Mouse (Mus musculus) forebrain, embryonic 10.5 days (tissue): ENCODE results near the gene Epha2. TPM values are rescaled to one million over a fixed set of nuclear protein-coding genes. Genes with fewer than 3 reads are reported as not detected.

Source experiments
- DNase-seq: peaks from one replicate; pipeline ENCODE4 v3.0.0-alpha.2; 2017; ENCODE audit warnings: low spot score; ENCODE audit errors: extremely low spot score
- H3K27ac ChIP-seq: fragments of 300-500 bp; sonication (generic); 2 replicates; pipeline ENCODE4 v1.5.1; 2016; ENCODE audit warnings: mild to moderate bottlenecking
- H3K27me3 ChIP-seq: fragments of 300-500 bp; sonication (generic); 2 replicates; pipeline ENCODE4 v1.6.1; 2016; ENCODE audit warnings: mild to moderate bottlenecking; ENCODE audit not compliant: poor library complexity, severe bottlenecking
- H3K36me3 ChIP-seq: fragments of 300-500 bp; sonication (generic); replicated peaks from 2 replicates; pipeline ENCODE4 v1.6.1; 2016; ENCODE audit warnings: mild to moderate bottlenecking, moderate library complexity
- H3K4me1 ChIP-seq: fragments of 300-500 bp; sonication (generic); 2 replicates; pipeline ENCODE4 v1.6.1; 2016
- H3K4me3 ChIP-seq: fragments of 300-500 bp; sonication (generic); 2 replicates; pipeline ENCODE4 v1.5.1; 2016; ENCODE audit warnings: mild to moderate bottlenecking, moderate library complexity
- H3K9me3 ChIP-seq: fragments of 300-500 bp; sonication (generic); 2 replicates; pipeline ENCODE4 v1.6.1; 2016; ENCODE audit warnings: mild to moderate bottlenecking, moderate library complexity
- WGBS: fragments of 180-500 bp; shearing (Covaris S2); methylation state at CpG from one replicate; pipeline ENCODE4 v1.1.7; 2016; 5-methylcytosine and 5-hydroxymethylcytosine counted together
- polyA plus RNA-seq: library from polyadenylated mRNA; unstranded; fragments of >200 nt; fragmentation: Nextera tagmentation; extraction: Ambion mirVana; gene quantifications from 2 replicates; pipeline ENCODE4 v1.2.1, GENCODE M21; 2016

Epha2 gene
- polyA plus RNA-seq, 1 experiment from 2014 or later, result 3.7 TPM

GRCm38 (mm10) chr4:141270201-141270940 lies 30.7 kb upstream of the Epha2 start:
- H3K27ac ChIP-seq, result no peak overlapping the region
- 61% methylated on average over 15 of the region's 15 CpGs for WGBS
- peaks cover 43% of the 10 kb centered on the region for H3K27me3 ChIP-seq
- DNase-seq, result no peak
- H3K36me3 ChIP-seq, result no peaks in the 10 kb centered on the region
- H3K4me3 ChIP-seq, result no peak overlapping the region
- peaks cover 41% of the 10 kb centered on the region for H3K4me1 ChIP-seq
- peaks cover 3% of the 10 kb centered on the region; the same call in 1 of the 2 replicates for H3K9me3 ChIP-seq

GRCm38 (mm10) chr4:141271228-141271627 lies 29.8 kb upstream of the Epha2 start:
- 0 out of 2 replicates have a peak overlapping the region, but pooled peaks have one; percentile 30 for H3K27ac ChIP-seq
- no peak overlapping the region for H3K4me3 ChIP-seq
- H3K9me3 ChIP-seq, result peaks cover 3% of the 10 kb centered on the region; the same call in 1 of the 2 replicates
- 87% methylated on average over 5 of the region's 7 CpGs for WGBS
- no peaks in the 10 kb centered on the region for H3K36me3 ChIP-seq
- peaks cover 51% of the 10 kb centered on the region for H3K27me3 ChIP-seq
- peaks cover 41% of the 10 kb centered on the region for H3K4me1 ChIP-seq
- DNase-seq, result no peak

GRCm38 (mm10) chr4:141271721-141272120 lies 29.3 kb upstream of the Epha2 start:
- 91% methylated on average over 6 of the region's 6 CpGs for WGBS
- Histone ChIP-seq H3K4me3 (no peak overlapping the region), H3K27me3 (peaks cover 51% of the 10 kb centered on the region), H3K4me1 (peaks cover 41% of the 10 kb centered on the region), H3K27ac (0 out of 2 replicates have a peak overlapping the region, but pooled peaks have one; percentile 30), H3K9me3 (peaks cover 3% of the 10 kb centered on the region; the same call in 1 of the 2 replicates), H3K36me3 (no peaks in the 10 kb centered on the region)
- no peak for DNase-seq

GRCm38 (mm10) chr4:141272878-141273277 lies 28.2 kb upstream of the Epha2 start:
- no peaks in the 10 kb centered on the region for H3K36me3 ChIP-seq
- peaks cover 46% of the 10 kb centered on the region for H3K4me1 ChIP-seq
- peaks cover 3% of the 10 kb centered on the region; the same call in 1 of the 2 replicates for H3K9me3 ChIP-seq
- 14% methylated on average over 14 of the region's 14 CpGs for WGBS
- no peak for DNase-seq
- H3K27me3 ChIP-seq, result peaks cover 51% of the 10 kb centered on the region
- H3K27ac ChIP-seq, result peak overlapping the region; percentile 48
- peak overlapping the region; percentile 36 for H3K4me3 ChIP-seq

- Histone ChIP-seq H3K27me3 (peaks cover 54% of the 10 kb centered on the region), H3K4me1 (peaks cover 51% of the 10 kb centered on the region), H3K27ac (peak overlapping the region; percentile 48)
Measured at GRCm38 (mm10) chr4:141273296-141273695, 27.7 kb upstream of the Epha2 start.

GRCm38 (mm10) chr4:141274485-141275341 lies 26.3 kb upstream of the Epha2 start:
- Histone ChIP-seq H3K4me1 (peaks cover 64% of the 10 kb centered on the region), H3K4me3 (no peak overlapping the region), H3K27me3 (peaks cover 60% of the 10 kb centered on the region), H3K27ac (peak overlapping the region; percentile 52), H3K36me3 (no peaks in the 10 kb centered on the region), H3K9me3 (no peaks in the 10 kb centered on the region; the same call in 1 of the 2 replicates)
- no peak for DNase-seq
- WGBS, result 42% methylated on average over 23 of the region's 23 CpGs

More at GRCm38 (mm10) chr4:141273296-141273695, 27.7 kb upstream of the Epha2 start:
- 20% methylated on average over 12 of the region's 12 CpGs for WGBS
- H3K9me3 ChIP-seq, result peaks cover 2% of the 10 kb centered on the region; the same call in 1 of the 2 replicates
- DNase-seq, result peak; percentile 91
- peak overlapping the region; percentile 36 for H3K4me3 ChIP-seq
- no peaks in the 10 kb centered on the region for H3K36me3 ChIP-seq

DNA sequence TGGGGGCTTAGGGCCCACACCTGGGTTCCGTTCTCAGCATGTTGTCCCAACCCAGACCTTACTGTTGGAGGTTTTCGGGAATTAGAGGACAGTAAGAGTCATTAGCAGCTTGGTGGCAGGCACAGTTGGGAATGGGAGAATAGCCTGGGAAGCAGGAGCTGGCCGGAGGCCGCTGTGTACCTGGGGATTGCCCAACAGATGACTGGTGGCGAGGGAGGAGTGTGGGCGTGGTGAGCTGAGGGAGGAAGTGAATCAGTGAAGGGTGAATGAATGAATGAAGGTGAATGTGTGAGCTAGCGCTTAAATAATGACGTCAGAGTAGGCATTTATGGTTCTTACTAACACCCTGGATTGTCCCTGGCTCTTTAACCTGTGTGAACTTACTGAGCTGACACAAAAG lies 23.9 kb upstream of the Epha2 start:
- H3K27ac ChIP-seq, result no peak overlapping the region
- no peak overlapping the region for H3K4me3 ChIP-seq
- no peak for DNase-seq
- WGBS, result 88% methylated on average over 8 of the region's 8 CpGs
- H3K9me3 ChIP-seq, result no peaks in the 10 kb centered on the region
- no peaks in the 10 kb centered on the region for H3K36me3 ChIP-seq
- peaks cover 57% of the 10 kb centered on the region for H3K4me1 ChIP-seq
- H3K27me3 ChIP-seq, result peaks cover 59% of the 10 kb centered on the region

DNA sequence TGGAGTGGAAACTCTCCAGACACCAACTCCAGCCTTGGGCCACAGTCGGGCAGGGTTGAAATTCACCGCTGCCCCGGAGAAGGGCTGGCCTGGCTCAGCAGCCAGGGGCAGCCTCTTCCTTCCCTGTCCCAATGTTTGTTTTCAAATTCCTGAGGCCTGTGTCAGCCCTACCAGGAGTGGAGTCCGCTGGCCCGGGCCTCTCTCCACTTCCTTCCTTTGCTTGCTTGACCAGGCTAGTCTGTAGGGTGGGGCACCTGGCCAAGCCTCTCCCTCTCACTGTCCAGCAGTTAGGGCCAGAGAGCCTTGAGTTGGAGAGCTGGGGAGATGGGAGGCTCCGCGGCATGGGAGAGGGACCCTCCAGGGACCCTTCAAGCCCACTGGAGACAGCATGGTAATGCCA lies 22.9 kb upstream of the Epha2 start:
- no peak overlapping the region for H3K4me3 ChIP-seq
- peaks cover 60% of the 10 kb centered on the region for H3K4me1 ChIP-seq
- 69% methylated on average over 7 of the region's 7 CpGs for WGBS
- H3K27ac ChIP-seq, result peak overlapping the region; percentile 77
- H3K27me3 ChIP-seq, result peaks cover 59% of the 10 kb centered on the region
- no peaks in the 10 kb centered on the region for H3K36me3 ChIP-seq
- no peak for DNase-seq
- H3K9me3 ChIP-seq, result no peaks in the 10 kb centered on the region

- no peak overlapping the region for H3K4me3 ChIP-seq
- peaks cover 59% of the 10 kb centered on the region for H3K27me3 ChIP-seq
- 59% methylated on average over 15 of the region's 15 CpGs for WGBS
- peak overlapping the region; percentile 77 for H3K27ac ChIP-seq
- peaks cover 62% of the 10 kb centered on the region for H3K4me1 ChIP-seq
- no peaks in the 10 kb centered on the region for H3K9me3 ChIP-seq
- DNase-seq, result no peak
- H3K36me3 ChIP-seq, result no peaks in the 10 kb centered on the region
Measured at GRCm38 (mm10) chr4:141279327-141279726, 21.7 kb upstream of the Epha2 start.

DNA sequence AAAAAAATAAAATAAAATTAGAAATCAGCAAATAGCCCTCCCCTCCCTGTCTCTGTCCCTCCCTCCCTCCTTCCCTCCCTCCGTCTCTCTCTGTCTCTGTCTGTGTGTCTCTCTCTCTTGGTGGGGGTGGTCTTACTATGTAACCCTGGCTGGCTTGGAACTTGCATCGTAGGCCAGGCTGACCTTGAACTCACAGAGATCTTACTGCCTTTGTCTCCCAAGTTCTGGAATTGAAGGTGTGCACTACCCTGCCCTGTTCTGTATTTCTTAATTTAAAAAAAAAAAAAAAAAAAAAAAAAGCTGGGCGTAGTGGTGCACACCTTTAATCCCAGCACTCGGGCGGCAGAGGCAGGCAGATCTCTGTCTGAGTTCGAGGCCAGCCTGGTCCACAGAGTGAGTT lies 21.3 kb upstream of the Epha2 start:
- Histone ChIP-seq H3K36me3 (no peaks in the 10 kb centered on the region), H3K9me3 (no peaks in the 10 kb centered on the region), H3K27me3 (peaks cover 59% of the 10 kb centered on the region), H3K27ac (no peak overlapping the region), H3K4me3 (no peak overlapping the region), H3K4me1 (peaks cover 62% of the 10 kb centered on the region)
- 88% methylated on average over 6 of the region's 6 CpGs for WGBS
- no peak for DNase-seq

DNA sequence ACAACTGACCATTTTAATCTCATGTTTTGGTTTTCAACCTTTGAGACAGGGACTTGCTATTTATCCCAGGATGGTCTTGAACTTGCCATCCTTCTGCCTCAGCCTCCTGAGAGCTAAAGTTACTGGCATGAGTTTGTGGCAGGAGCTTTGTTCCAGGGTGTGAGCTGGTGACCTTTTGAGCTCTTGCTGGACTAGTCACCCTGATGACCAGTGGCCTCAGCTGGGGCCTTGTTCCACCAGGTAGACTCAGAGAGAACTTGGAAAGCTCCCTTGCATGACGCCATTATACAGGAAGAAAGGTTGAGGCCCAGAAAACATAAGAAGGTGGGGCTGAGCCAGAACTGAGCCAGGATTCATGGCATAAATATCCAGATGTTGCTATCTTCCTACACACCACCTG lies 20.6 kb upstream of the Epha2 start:
- H3K27ac ChIP-seq, result no peak overlapping the region
- peaks cover 59% of the 10 kb centered on the region for H3K27me3 ChIP-seq
- peaks cover 63% of the 10 kb centered on the region for H3K4me1 ChIP-seq
- H3K36me3 ChIP-seq, result no peaks in the 10 kb centered on the region
- H3K4me3 ChIP-seq, result no peak overlapping the region
- WGBS, result 88% methylated on average over 1 of the region's 1 CpGs
- no peak for DNase-seq
- H3K9me3 ChIP-seq, result no peaks in the 10 kb centered on the region

DNA sequence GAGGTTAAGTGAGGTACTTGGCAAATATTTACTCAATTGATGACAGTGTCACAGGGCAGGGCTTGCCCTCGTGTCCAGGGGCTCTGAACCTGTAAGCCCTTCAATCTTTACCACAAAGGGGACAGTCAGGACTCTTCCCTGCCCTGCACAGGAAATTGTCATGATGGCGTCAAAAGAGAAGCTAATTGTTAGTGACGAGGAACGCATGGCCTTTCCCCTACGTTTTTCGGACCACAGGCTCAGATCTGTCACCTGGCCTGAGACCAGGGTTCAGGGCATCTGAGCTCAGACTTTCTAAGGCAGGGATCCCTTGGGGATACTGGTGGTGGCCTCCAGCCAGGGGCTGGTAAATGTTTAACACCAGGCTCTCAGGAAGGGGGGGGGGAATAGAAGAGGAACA lies 19.9 kb upstream of the Epha2 start:
- 51% methylated on average over 6 of the region's 6 CpGs for WGBS
- peaks cover 67% of the 10 kb centered on the region for H3K4me1 ChIP-seq
- peaks cover 59% of the 10 kb centered on the region for H3K27me3 ChIP-seq
- no peak for DNase-seq
- H3K36me3 ChIP-seq, result no peaks in the 10 kb centered on the region
- no peaks in the 10 kb centered on the region for H3K9me3 ChIP-seq
- H3K27ac ChIP-seq, result no peak overlapping the region
- no peak overlapping the region for H3K4me3 ChIP-seq

DNA sequence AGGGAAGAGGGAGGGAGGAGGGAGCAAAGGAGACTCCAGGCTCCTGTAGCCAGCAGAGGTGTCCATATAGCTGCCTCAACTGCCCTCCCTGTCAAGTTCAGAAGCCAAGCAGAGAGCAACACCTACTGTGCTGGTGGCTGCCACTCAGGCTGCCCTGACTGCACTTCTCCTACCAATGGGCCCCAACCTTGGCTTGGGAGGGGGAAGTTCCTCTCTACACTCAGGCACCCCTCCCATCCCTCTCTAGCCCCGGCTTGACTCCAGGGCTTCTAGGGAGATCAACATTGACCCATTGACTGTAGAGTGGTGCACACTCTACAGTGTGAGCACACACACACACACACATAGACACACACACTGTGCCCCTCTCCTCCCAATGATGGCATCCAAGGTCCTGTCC lies 19.5 kb upstream of the Epha2 start:
- Histone ChIP-seq H3K9me3 (no peaks in the 10 kb centered on the region), H3K27me3 (peaks cover 63% of the 10 kb centered on the region), H3K4me3 (no peak overlapping the region), H3K36me3 (no peaks in the 10 kb centered on the region), H3K4me1 (peaks cover 68% of the 10 kb centered on the region), H3K27ac (no peak overlapping the region)
- WGBS, result 77% methylated on average over 1 of the region's 1 CpGs
- no peak for DNase-seq
